Comparison of ENCODE assay signal across 8 mouse cellular contexts in genomic region chr12:112667619-112668297, GRCm38 (mm10). TPM values are rescaled to one million over a fixed set of nuclear protein-coding genes. Genes with fewer than 3 reads are reported as not detected.
DNase-seq lines count a peak whose midpoint lies in the region; ATAC-seq and TF ChIP-seq lines count a peak whose summit lies in the region.

No protein-coding gene starts in this region.

- H3K36me3 ChIP-seq in heart, postnatal 0 days (replicated peaks; ENCODE audit: control insufficient read depth, insufficient read depth, low read length), result peaks cover 51% of the 10 kb centered on the region

- peak overlapping the region; percentile 23; the same call in 1 of the 2 replicates for H3K9ac ChIP-seq in heart, postnatal 0 days (replicated peaks; ENCODE audit: low read depth, low read length)

- no peak for TF ChIP-seq EP300 in heart, postnatal 0 days (IDR thresholded peaks at IDR 0.05; ENCODE audit: low read depth)

- no peak for ATAC-seq in heart, postnatal 0 days (ENCODE audit: insufficient read depth, low read depth)
- ATAC-seq in megakaryocyte, adult 5-6 weeks (ENCODE audit: poor library complexity, severe bottlenecking), result peak; percentile 86

- H3K27ac ChIP-seq in gastrocnemius, adult 2 months, result peak overlapping the region; percentile 72
- H3K27ac ChIP-seq in heart, postnatal 0 days (ENCODE audit: low read depth), result peak overlapping the region; percentile 47

- DNase-seq in gastrocnemius, adult 2 months, result peak; percentile 84
- no peak for DNase-seq in gastrocnemius, postnatal 4 days (ENCODE audit: low spot score in 2 of 2)
- DNase-seq in adrenal gland, postnatal 36 days, result peak; percentile 57 to 68
- no peak for DNase-seq in heart, postnatal 0 days (ENCODE audit: low spot score)
- DNase-seq in testis, postnatal 10 days (ENCODE audit: low spot score), result no peak
- no peak for DNase-seq in layer of hippocampus, postnatal 25 days (ENCODE audit: extremely low spot score in 1 of 2, low spot score in 1 of 2)
- no peak for DNase-seq in kidney, adult 9 months

- H3K27me3 ChIP-seq in heart, postnatal 0 days (ENCODE audit: control insufficient read depth, insufficient read depth, low read length), result no peaks in the 10 kb centered on the region

- intact Hi-C loops in gastrocnemius, adult 2 months (cut with DNase I), result no loop called here

- peak overlapping the region; percentile 24 for H3K4me3 ChIP-seq in gastrocnemius, adult 2 months
- no peak overlapping the region for H3K4me3 ChIP-seq in heart, postnatal 0 days (ENCODE audit: low read depth, low read length)

- H3K4me2 ChIP-seq in heart, postnatal 0 days (ENCODE audit: low read depth, low read length), result no peak overlapping the region

- no peaks in the 10 kb centered on the region for H3K9me3 ChIP-seq in heart, postnatal 0 days (replicated peaks; ENCODE audit: control insufficient read depth, low read length)

- H3K4me1 ChIP-seq in heart, postnatal 0 days (ENCODE audit: control insufficient read depth, insufficient read depth), result peaks cover 70% of the 10 kb centered on the region

- TF ChIP-seq CTCF in gastrocnemius, adult 2 months (IDR thresholded peaks at IDR 0.05), result no peak
- no peak for TF ChIP-seq CTCF in heart, postnatal 0 days (IDR thresholded peaks at IDR 0.05; ENCODE audit: low read depth)

- WGBS in heart, postnatal 0 days, result 43% methylated on average over 10 of the region's 10 CpGs

RNA-seq across cellular contexts. Expression of gene Akt1, which starts 6.9 kb away (rescaled TPM):
- 10 to 100 TPM; 50.9 to 59.3 TPM for total RNA-seq in gastrocnemius, adult 2 months (2021)
- 100 to 1,000 TPM; 258 to 259 TPM for total RNA-seq in gastrocnemius, postnatal 4 days (2021)
- 100 to 1,000 TPM; 256 to 378 TPM for total RNA-seq in adrenal gland, postnatal 36 days (2021)
- total RNA-seq in heart, postnatal 0 days (2014; rRNA removed; ENCODE audit: low replicate concordance), result 206 and 234 TPM in 2 replicates
- polyA plus RNA-seq in heart, postnatal 0 days (2015; fragmentation: Nextera tagmentation; extraction: Ambion mirVana), result 60.6 and 70.9 TPM in 2 replicates
- total RNA-seq in megakaryocyte, adult 5-6 weeks (2015), result 112 and 121 TPM in 2 replicates
- 112 and 118 TPM in 2 replicates for total RNA-seq in megakaryocyte, adult 5-6 weeks (2017)
- total RNA-seq in layer of hippocampus, postnatal 25 days (2021), result 100 to 1,000 TPM; 147 to 158 TPM

RNA-seq across cellular contexts. Expression of gene Zbtb42, which starts 10.9 kb away (rescaled TPM):
- total RNA-seq in gastrocnemius, adult 2 months (2021), result under 1 TPM; 0.64 to 0.81 TPM
- 1 to 10 TPM; 2.2 to 3.1 TPM for total RNA-seq in gastrocnemius, postnatal 4 days (2021)
- 1 to 10 TPM; 5.0 to 9.0 TPM for total RNA-seq in adrenal gland, postnatal 36 days (2021)
- 3.2 and 18.3 TPM in 2 replicates for total RNA-seq in heart, postnatal 0 days (2014; rRNA removed; ENCODE audit: low replicate concordance)
- polyA plus RNA-seq in heart, postnatal 0 days (2015; fragmentation: Nextera tagmentation; extraction: Ambion mirVana), result 4.6 TPM in 2 replicates
- total RNA-seq in megakaryocyte, adult 5-6 weeks (2015), result 6.4 and 9.0 TPM in 2 replicates
- 3.9 and 4.7 TPM in 2 replicates for total RNA-seq in megakaryocyte, adult 5-6 weeks (2017)
- under 1 TPM; 0.40 to 0.76 TPM for total RNA-seq in layer of hippocampus, postnatal 25 days (2021)

RNA-seq across cellular contexts. Expression of gene Siva1, which starts 23.3 kb away (rescaled TPM):
- total RNA-seq in gastrocnemius, adult 2 months (2021), result 10 to 100 TPM; 18.6 to 25.3 TPM
- total RNA-seq in gastrocnemius, postnatal 4 days (2021), result 10 to 100 TPM; 42.9 to 43.8 TPM
- total RNA-seq in adrenal gland, postnatal 36 days (2021), result 10 to 100 TPM; 45.4 to 46.9 TPM
- 92.0 and 107 TPM in 2 replicates for total RNA-seq in heart, postnatal 0 days (2014; rRNA removed; ENCODE audit: low replicate concordance)
- polyA plus RNA-seq in heart, postnatal 0 days (2015; fragmentation: Nextera tagmentation; extraction: Ambion mirVana), result 62.2 and 71.1 TPM in 2 replicates
- total RNA-seq in megakaryocyte, adult 5-6 weeks (2015), result 116 and 130 TPM in 2 replicates
- 122 and 162 TPM in 2 replicates for total RNA-seq in megakaryocyte, adult 5-6 weeks (2017)
- 10 to 100 TPM; 20.0 to 21.9 TPM for total RNA-seq in layer of hippocampus, postnatal 25 days (2021)

RNA-seq across cellular contexts. Expression of gene Adssl1, which starts 47.9 kb away (rescaled TPM):
- total RNA-seq in gastrocnemius, adult 2 months (2021), result 1,000 to 10,000 TPM; 1,028 to 1,061 TPM
- total RNA-seq in gastrocnemius, postnatal 4 days (2021), result 100 to 1,000 TPM; 221 to 269 TPM
- total RNA-seq in adrenal gland, postnatal 36 days (2021), result 10 to 100 TPM; 21.8 to 22.7 TPM
- total RNA-seq in heart, postnatal 0 days (2014; rRNA removed; ENCODE audit: low replicate concordance), result 86.8 and 106 TPM in 2 replicates
- 159 and 176 TPM in 2 replicates for polyA plus RNA-seq in heart, postnatal 0 days (2015; fragmentation: Nextera tagmentation; extraction: Ambion mirVana)
- total RNA-seq in megakaryocyte, adult 5-6 weeks (2015), result 73.5 and 82.1 TPM in 2 replicates
- total RNA-seq in megakaryocyte, adult 5-6 weeks (2017), result 72.3 and 74.9 TPM in 2 replicates
- 10 to 100 TPM; 11.4 to 12.9 TPM for total RNA-seq in layer of hippocampus, postnatal 25 days (2021)

RNA-seq across cellular contexts. Expression of gene Cep170b, which starts 52.5 kb away (rescaled TPM):
- 10 to 100 TPM in 1 of 2 experiments, 1 to 10 TPM in 1; 9.8 to 13.6 TPM for total RNA-seq in gastrocnemius, adult 2 months (2021)
- total RNA-seq in gastrocnemius, postnatal 4 days (2021), result 10 to 100 TPM; 10.2 to 11.4 TPM
- total RNA-seq in adrenal gland, postnatal 36 days (2021), result 10 to 100 TPM; 41.5 to 48.8 TPM
- 10.1 and 17.6 TPM in 2 replicates for total RNA-seq in heart, postnatal 0 days (2014; rRNA removed; ENCODE audit: low replicate concordance)
- polyA plus RNA-seq in heart, postnatal 0 days (2015; fragmentation: Nextera tagmentation; extraction: Ambion mirVana), result 1.8 and 2.4 TPM in 2 replicates
- 0.41 and 1.2 TPM in 2 replicates for total RNA-seq in megakaryocyte, adult 5-6 weeks (2015)
- 0.20 and 0.22 TPM in 2 replicates for total RNA-seq in megakaryocyte, adult 5-6 weeks (2017)
- 100 to 1,000 TPM; 180 to 192 TPM for total RNA-seq in layer of hippocampus, postnatal 25 days (2021)

Comparison
In these comparisons a context has a peak if more than half of its experiments do, and no peak if none do; other contexts are left out.
1. DNase-seq: peak in gastrocnemius, adult 2 months (single experiment) and adrenal gland, postnatal 36 days (2 of 2); none in gastrocnemius, postnatal 4 days (0 of 2), heart, postnatal 0 days (single experiment), testis, postnatal 10 days (single experiment), layer of hippocampus, postnatal 25 days (0 of 2) and kidney, adult 9 months (single experiment).